8 mouse cellular contexts compared by ENCODE assay signal in the genomic region with DNA sequence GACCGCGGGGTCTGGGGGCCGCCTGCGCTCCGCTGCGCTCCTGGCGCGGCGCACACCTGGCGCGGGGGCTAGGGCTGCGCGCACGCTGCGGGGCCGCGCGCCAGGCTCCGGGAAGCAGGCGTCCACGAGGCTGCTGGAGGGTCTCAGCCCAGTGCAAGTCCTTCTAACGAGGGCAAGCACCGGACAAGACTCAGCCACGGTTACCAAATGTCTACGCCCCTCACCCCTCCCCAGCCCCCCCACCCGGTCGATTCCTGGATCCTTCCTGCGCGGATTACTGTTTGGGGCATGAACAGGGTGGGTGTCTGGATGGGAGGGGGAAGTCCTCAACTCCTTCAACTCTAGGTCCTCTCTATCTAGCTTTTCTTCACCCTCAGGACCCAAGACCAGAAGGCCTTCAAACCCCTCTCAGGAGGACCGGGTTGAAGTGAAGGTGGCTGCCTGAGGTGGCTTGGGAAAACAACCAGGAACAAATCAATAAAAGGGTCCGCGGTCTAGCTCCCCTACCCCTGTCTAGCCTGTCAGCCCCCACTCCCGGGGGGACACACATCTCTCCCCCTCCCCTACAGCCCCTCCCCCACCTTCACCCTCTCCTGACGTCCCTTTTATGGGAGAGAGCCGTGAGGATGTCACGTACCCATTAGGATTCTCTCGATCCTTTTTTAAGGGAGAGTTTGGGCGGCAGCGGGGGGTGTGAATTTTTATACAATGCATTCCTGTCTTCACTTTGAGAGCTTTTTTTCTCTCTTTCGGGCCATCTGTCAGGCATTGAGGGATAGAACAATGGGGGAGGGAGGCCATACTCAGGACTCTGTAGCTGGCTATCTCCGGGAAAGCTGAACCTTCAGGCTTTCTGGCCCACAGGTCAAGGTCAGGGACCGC. TPM values are rescaled to one million over a fixed set of nuclear protein-coding genes. Genes with fewer than 3 reads are reported as not detected.
DNase-seq lines count a peak whose midpoint lies in the region; ATAC-seq and TF ChIP-seq lines count a peak whose summit lies in the region.

A gene (minus strand): TSS at position 198 of the 882 bp plus-strand sequence.

- H3K36me3 ChIP-seq in lung, embryonic 16.5 days (ENCODE audit: control insufficient read depth, insufficient read depth, low read length), result no peaks in the 10 kb centered on the region
- no peaks in the 10 kb centered on the region for H3K36me3 ChIP-seq in forebrain, embryonic 12.5 days (replicated peaks)
- no peaks in the 10 kb centered on the region for H3K36me3 ChIP-seq in neural tube, embryonic 14.5 days (ENCODE audit: control insufficient read depth, insufficient read depth, low read length)
- no peaks in the 10 kb centered on the region for H3K36me3 ChIP-seq in thymus, adult 2 months (ENCODE audit: control insufficient read depth, insufficient read depth, low read length)

- peaks cover 74% of the 10 kb centered on the region for H3K27me3 ChIP-seq in lung, embryonic 16.5 days (ENCODE audit: control insufficient read depth, insufficient read depth, low read depth, low read length)
- H3K27me3 ChIP-seq in forebrain, embryonic 12.5 days, result peaks cover 85% of the 10 kb centered on the region
- peaks cover 2% of the 10 kb centered on the region; the same call in 1 of the 2 replicates for H3K27me3 ChIP-seq in neural tube, embryonic 14.5 days (ENCODE audit: control insufficient read depth, insufficient read depth, low read length)
- H3K27me3 ChIP-seq in thymus, adult 2 months (ENCODE audit: control insufficient read depth, insufficient read depth, low read length), result no peaks in the 10 kb centered on the region; the same call in 1 of the 2 replicates

- H3K4me2 ChIP-seq in lung, embryonic 16.5 days (ENCODE audit: low read depth, low read length), result peak within 1 kb of the TSS; percentile 50
- peak within 1 kb of the TSS; percentile 100 for H3K4me2 ChIP-seq in forebrain, embryonic 12.5 days
- peak within 1 kb of the TSS; percentile 81 for H3K4me2 ChIP-seq in neural tube, embryonic 14.5 days (ENCODE audit: low read depth, low read length)

- no peaks in the 10 kb centered on the region for H3K9me3 ChIP-seq in lung, embryonic 16.5 days (ENCODE audit: control insufficient read depth, low read length)
- no peaks in the 10 kb centered on the region for H3K9me3 ChIP-seq in forebrain, embryonic 12.5 days
- no peaks in the 10 kb centered on the region for H3K9me3 ChIP-seq in neural tube, embryonic 14.5 days (ENCODE audit: control insufficient read depth, low read length)

- H3K9ac ChIP-seq in lung, embryonic 16.5 days (ENCODE audit: low read length), result no peak within 1 kb of the TSS
- peak within 1 kb of the TSS; percentile 65 for H3K9ac ChIP-seq in forebrain, embryonic 12.5 days
- peak within 1 kb of the TSS; percentile 75 for H3K9ac ChIP-seq in neural tube, embryonic 14.5 days (replicated peaks; ENCODE audit: low read depth, low read length)

- TF ChIP-seq CTCF in thymus, adult 2 months (IDR thresholded peaks at IDR 0.05; ENCODE audit: borderline replicate concordance, control insufficient read depth, extremely low read depth, insufficient read depth, low read length, poor library complexity), result no peak

- H3K27ac ChIP-seq in lung, embryonic 16.5 days (ENCODE audit: low read length), result no peak within 1 kb of the TSS
- peak within 1 kb of the TSS; percentile 74 for H3K27ac ChIP-seq in forebrain, embryonic 12.5 days
- peak within 1 kb of the TSS; percentile 80 for H3K27ac ChIP-seq in neural tube, embryonic 14.5 days (ENCODE audit: low read depth, low read length)
- no peak within 1 kb of the TSS for H3K27ac ChIP-seq in thymus, adult 2 months (ENCODE audit: control insufficient read depth, insufficient read depth, low read length)

- peaks cover 10% of the 10 kb centered on the region; the same call in 1 of the 2 replicates for H3K4me1 ChIP-seq in lung, embryonic 16.5 days (replicated peaks; ENCODE audit: control insufficient read depth, insufficient read depth, low read length)
- H3K4me1 ChIP-seq in forebrain, embryonic 12.5 days, result peaks cover 51% of the 10 kb centered on the region
- H3K4me1 ChIP-seq in neural tube, embryonic 14.5 days (ENCODE audit: control insufficient read depth, insufficient read depth, low read length), result peaks cover 17% of the 10 kb centered on the region; the same call in 1 of the 2 replicates
- H3K4me1 ChIP-seq in thymus, adult 2 months (replicated peaks; ENCODE audit: control insufficient read depth, insufficient read depth, low read length), result no peaks in the 10 kb centered on the region

- DNase-seq in lung, postnatal 36 days, result no peak
- peak; percentile 56 to 61 for DNase-seq in layer of hippocampus, postnatal 36 days
- DNase-seq in testis, postnatal 14 days (ENCODE audit: low spot score), result no peak
- no peak for DNase-seq in thymus, adult 2 months

- ATAC-seq in lung, embryonic 16.5 days (ENCODE audit: low read depth), result no peak
- ATAC-seq in forebrain, embryonic 12.5 days (ENCODE audit: low FRiP score), result peak; percentile 49
- peak; percentile 55 for ATAC-seq in neural tube, embryonic 14.5 days (ENCODE audit: low read depth)
- no peak for ATAC-seq in inflammation-experienced regulatory T-cells, adult 6 months

- WGBS in lung, embryonic 16.5 days, result under 1% methylated on average over 41 of the region's 42 CpGs
- WGBS in forebrain, embryonic 12.5 days, result under 1% methylated on average over 38 of the region's 42 CpGs
- WGBS in neural tube, embryonic 14.5 days, result under 1% methylated on average over 29 of the region's 42 CpGs
- 11% methylated on average over 42 of the region's 42 CpGs for WGBS in thymus, adult 2 months

- H3K4me3 ChIP-seq in lung, embryonic 16.5 days (ENCODE audit: low read length), result peak within 1 kb of the TSS; percentile 23
- H3K4me3 ChIP-seq in forebrain, embryonic 12.5 days (replicated peaks), result peak within 1 kb of the TSS; percentile 69
- peak within 1 kb of the TSS; percentile 73 for H3K4me3 ChIP-seq in neural tube, embryonic 14.5 days (ENCODE audit: low read depth, low read length)
- no peak within 1 kb of the TSS for H3K4me3 ChIP-seq in thymus, adult 2 months (ENCODE audit: control insufficient read depth, insufficient read depth, low read length)

- no peak for TF ChIP-seq POLR2A in thymus, adult 2 months (IDR thresholded peaks at IDR 0.05; ENCODE audit: control insufficient read depth, extremely low read depth, insufficient read depth, low read length, poor library complexity)

RNA-seq across cellular contexts. Expression of the gene that starts here (rescaled TPM):
- polyA plus RNA-seq in lung, embryonic 16.5 days (2015; fragmentation: Nextera tagmentation; extraction: Ambion mirVana), result 0.08 TPM in 1 of 2 replicates, not detected in the other
- 16.6 and 18.4 TPM in 2 replicates for polyA plus RNA-seq in forebrain, embryonic 12.5 days (2016; fragmentation: Nextera tagmentation; extraction: Ambion mirVana)
- 10 to 100 TPM; 63.8 to 66.2 TPM for total RNA-seq in layer of hippocampus, postnatal 36 days (2021)
- polyA plus RNA-seq in neural tube, embryonic 14.5 days (2014; fragmentation: Nextera tagmentation; extraction: Ambion mirVana), result 43.6 and 45.9 TPM in 2 replicates
- polyA plus RNA-seq in thymus, adult 2 months (2012; rRNA removed), result not detected in 2 replicates
- polyA plus RNA-seq in inflammation-experienced regulatory T-cells, adult 6 months (2017; shearing (Covaris generic)), result not detected

Comparison
In these comparisons a context has a peak if more than half of its experiments do, and no peak if none do; other contexts are left out.
1. RNA of the gene that starts here (polyA plus RNA-seq): 43.6 to 45.9 TPM in neural tube, embryonic 14.5 days and 16.6 to 18.4 TPM in forebrain, embryonic 12.5 days; 0.08 TPM in lung, embryonic 16.5 days, not detected in thymus, adult 2 months and not detected in inflammation-experienced regulatory T-cells, adult 6 months; every median in the first group is over 10 times any median in the second.
2. ATAC-seq: peak in forebrain, embryonic 12.5 days (single experiment) and neural tube, embryonic 14.5 days (single experiment); none in lung, embryonic 16.5 days (single experiment) and inflammation-experienced regulatory T-cells, adult 6 months (single experiment).
3. H3K27ac ChIP-seq: peak in forebrain, embryonic 12.5 days (single experiment) and neural tube, embryonic 14.5 days (single experiment); none in lung, embryonic 16.5 days (single experiment) and thymus, adult 2 months (single experiment).
4. H3K4me2 ChIP-seq: peak in every context shown above with its lines; median percentile 100 in forebrain, embryonic 12.5 days; 81 in neural tube, embryonic 14.5 days; 50 in lung, embryonic 16.5 days.
5. DNase-seq: peak in layer of hippocampus, postnatal 36 days (2 of 2); none in lung, postnatal 36 days (single experiment), testis, postnatal 14 days (single experiment) and thymus, adult 2 months (single experiment).